Mouse (Mus musculus): ENCODE data around the gene Lage3.

DNA sequence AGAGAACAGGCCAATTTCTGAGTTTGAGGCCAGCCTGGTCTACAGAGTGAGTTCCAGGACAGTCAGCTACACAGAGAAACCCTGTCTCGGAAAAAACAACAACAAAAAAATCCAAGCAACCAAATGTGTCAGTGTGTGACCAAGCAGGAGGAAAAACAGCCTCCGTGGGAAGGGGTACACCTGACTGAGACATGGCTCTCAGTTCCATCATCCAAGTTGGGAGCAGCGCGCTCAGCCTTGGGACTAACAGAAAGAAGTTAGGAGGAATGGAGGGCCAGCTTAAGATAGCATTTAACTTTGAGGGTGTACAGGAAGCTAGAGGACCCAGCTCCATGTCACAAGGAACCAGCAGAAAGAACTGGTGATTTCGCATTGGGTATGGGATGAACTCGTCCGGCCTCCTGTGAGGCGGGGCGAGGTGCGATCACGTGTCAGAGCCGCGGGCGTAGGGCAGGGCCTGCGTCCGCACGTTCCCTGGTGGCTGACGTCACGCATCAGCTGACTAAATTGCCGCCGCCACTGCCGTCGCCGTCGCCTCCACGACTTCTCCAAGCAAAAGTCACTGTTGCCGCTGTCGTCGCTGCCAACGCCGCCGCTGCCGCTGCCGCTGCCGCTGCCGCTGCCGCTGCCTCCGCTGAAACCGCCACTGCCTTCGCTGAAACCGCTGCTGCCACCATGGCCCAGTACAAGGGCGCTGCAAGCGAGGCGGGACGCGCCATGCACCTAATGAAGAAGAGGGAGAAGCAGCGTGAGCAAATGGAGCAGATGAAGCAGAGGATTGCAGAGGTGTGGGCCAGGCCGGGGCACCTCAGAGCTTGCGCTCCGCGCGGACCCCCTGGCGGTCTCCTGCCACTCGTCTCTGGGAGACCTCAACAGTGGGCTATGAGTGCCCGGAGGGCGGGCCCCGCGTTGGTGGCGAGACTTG is 40.6 kb downstream of the Lage3 start, which contains the start of gene Fam50a:
- TF ChIP-seq POLR2A (IDR thresholded peaks at IDR 0.05; ENCODE audit: insufficient read depth, low read length) (peak; percentile 10), CTCF (IDR thresholded peaks at IDR 0.05; ENCODE audit: low read depth, low read length) (no peak), EP300 (IDR thresholded peaks at IDR 0.05; ENCODE audit: insufficient read depth, low read depth, low read length) (no peak)
